Mouse (Mus musculus) MEL (cell line): ENCODE data around the gene Mrpl51. TPM values are rescaled to one million over a fixed set of nuclear protein-coding genes. Genes with fewer than 3 reads are reported as not detected.
"Not testable (repeated sequence)": the region's sequence is repeated elsewhere in the genome, so short reads cannot be mapped to it uniquely, and the experiment has no call there.

Experiments
- DNase-seq: peaks from one replicate; pipeline ENCODE4 v3.0.0; 2011; ENCODE audit warnings: low read depth, low spot score
- H3K27ac ChIP-seq: 2 replicates; pipeline ENCODE4 v1.5.1; 2012; ENCODE audit warnings: low read depth, mild to moderate bottlenecking, control low read depth, low read length, moderate library complexity; ENCODE audit not compliant: control insufficient read depth
- H3K27me3 ChIP-seq, 2 experiments: fragments of 150-350 bp in 1 of 2; sonication (generic) in 1 of 2; 2 replicates each; pipeline ENCODE4 v1.6.1; 2012; ENCODE audit warnings: low read length in 2 of 2, mild to moderate bottlenecking in 2 of 2, improper control_type of control experiment in 1 of 2, moderate library complexity in 1 of 2; ENCODE audit not compliant: insufficient read depth in 2 of 2, control insufficient read depth in 1 of 2
- H3K36me3 ChIP-seq, 2 experiments: 2 replicates each; pipeline ENCODE4 v1.6.1; 2012 to 2014; ENCODE audit warnings: low read length in 2 of 2, improper control_type of control experiment in 1 of 2, inconsistent platforms in 1 of 2, mild to moderate bottlenecking in 1 of 2; ENCODE audit not compliant: insufficient read depth in 2 of 2, control insufficient read depth in 1 of 2
- H3K4me1 ChIP-seq, 2 experiments: fragments of 150-350 bp in 1 of 2; sonication (generic) in 1 of 2; 2 replicates each; pipeline ENCODE4 v1.6.1; 2012; ENCODE audit warnings: low read length in 2 of 2, improper control_type of control experiment in 1 of 2, mild to moderate bottlenecking in 1 of 2; ENCODE audit not compliant: insufficient read depth in 2 of 2, control insufficient read depth in 1 of 2
- H3K4me3 ChIP-seq, 2 experiments: fragments of 150-350 bp in 1 of 2; sonication (generic) in 1 of 2; 2 replicates each; pipeline ENCODE4 v1.5.1; 2012; ENCODE audit warnings: low read depth in 2 of 2, low read length in 2 of 2, mild to moderate bottlenecking in 2 of 2, moderate library complexity in 2 of 2, control low read depth in 1 of 2, improper control_type of control experiment in 1 of 2; ENCODE audit not compliant: control insufficient read depth in 1 of 2, insufficient read depth in 1 of 2
- H3K79me2 ChIP-seq: 2 replicates; pipeline ENCODE4 v1.6.1; 2012; ENCODE audit warnings: mild to moderate bottlenecking, low read length, moderate library complexity; ENCODE audit not compliant: control insufficient read depth, poor library complexity, insufficient read depth
- H3K9ac ChIP-seq: 2 replicates; pipeline ENCODE4 v1.6.1; 2012; ENCODE audit warnings: low read depth, mild to moderate bottlenecking, control low read depth, low read length, moderate library complexity; ENCODE audit not compliant: control insufficient read depth, poor library complexity, severe bottlenecking
- H3K9me3 ChIP-seq: fragments of 150-350 bp; sonication (generic); replicated peaks from 2 replicates; pipeline ENCODE4 v1.6.1; 2012; ENCODE audit warnings: mild to moderate bottlenecking, low read length, improper control_type of control experiment, moderate library complexity; ENCODE audit not compliant: insufficient read depth
- CHD1 ChIP-seq: IDR thresholded peaks from 2 replicates; pipeline ENCODE4 v1.6.1; 2012; ENCODE audit warnings: low read depth, mild to moderate bottlenecking, inconsistent platforms, low read length, improper control_type of control experiment
- CTCF ChIP-seq, 3 experiments: IDR thresholded peaks in 2 of 3; conservative IDR thresholded peaks in 1 of 3; 2 replicates each; pipeline ENCODE4 v1.5.1; 2011 to 2012; ENCODE audit warnings: low read length in 3 of 3, low read depth in 2 of 3, mild to moderate bottlenecking in 2 of 3, improper control_type of control experiment in 1 of 3, inconsistent platforms in 1 of 3, mixed read lengths in 1 of 3, moderate library complexity in 1 of 3; ENCODE audit not compliant: control insufficient read depth in 1 of 3, insufficient read depth in 1 of 3, poor library complexity in 1 of 3, severe bottlenecking in 1 of 3
- E2F4 ChIP-seq: IDR thresholded peaks from 2 replicates; pipeline ENCODE4 v1.6.1; 2011; ENCODE audit warnings: low read depth, low read length, improper control_type of control experiment, borderline replicate concordance
- ETS1 ChIP-seq: IDR thresholded peaks from 2 replicates; pipeline ENCODE4 v1.6.1; 2012; ENCODE audit warnings: low read depth, mild to moderate bottlenecking, inconsistent platforms, low read length, improper control_type of control experiment, moderate library complexity
- GABPA ChIP-seq: IDR thresholded peaks from 2 replicates; pipeline ENCODE4 v1.6.1; 2012; ENCODE audit warnings: low read depth, mild to moderate bottlenecking, inconsistent platforms, low read length, improper control_type of control experiment, moderate library complexity
- GATA1 ChIP-seq: IDR thresholded peaks from 2 replicates; pipeline ENCODE4 v1.6.1; 2011; ENCODE audit warnings: low read depth, low read length, improper control_type of control experiment
- JUND ChIP-seq: IDR thresholded peaks from 2 replicates; pipeline ENCODE4 v1.6.1; 2011; ENCODE audit warnings: low read depth, mild to moderate bottlenecking, improper control_type of control experiment, low read length
- KAT2A ChIP-seq: conservative IDR thresholded peaks from 2 replicates; pipeline ENCODE4 v1.6.1; 2012; ENCODE audit warnings: low read depth, low read length, improper control_type of control experiment, inconsistent platforms
- MAFK ChIP-seq: IDR thresholded peaks from 2 replicates; pipeline ENCODE4 v1.6.1; 2011; ENCODE audit warnings: low read depth, mild to moderate bottlenecking, low read length, improper control_type of control experiment, borderline replicate concordance
- MXI1 ChIP-seq: IDR thresholded peaks from 2 replicates; pipeline ENCODE4 v1.6.1; 2011; ENCODE audit warnings: mild to moderate bottlenecking, low read depth, low read length, improper control_type of control experiment
- MYB ChIP-seq: IDR thresholded peaks from 2 replicates; pipeline ENCODE4 v1.6.1; 2011; ENCODE audit warnings: mild to moderate bottlenecking, low read depth, low read length, improper control_type of control experiment
- POLR2A ChIP-seq, 2 experiments: IDR thresholded peaks; 2 replicates each; pipeline ENCODE4 v1.6.1; 2011 to 2012; ENCODE audit warnings: low read length in 2 of 2, mild to moderate bottlenecking in 2 of 2, control low read depth in 1 of 2, improper control_type of control experiment in 1 of 2, low read depth in 1 of 2, moderate library complexity in 1 of 2; ENCODE audit not compliant: control insufficient read depth in 1 of 2, insufficient read depth in 1 of 2, poor library complexity in 1 of 2
- POLR2AphosphoS2 ChIP-seq: IDR thresholded peaks from 2 replicates; pipeline ENCODE4 v1.6.1; 2011; ENCODE audit warnings: low read length, improper control_type of control experiment
- RAD21 ChIP-seq: IDR thresholded peaks from 2 replicates; pipeline ENCODE4 v1.6.1; 2011; ENCODE audit warnings: mild to moderate bottlenecking, low read depth, low read length, improper control_type of control experiment
- RCOR1 ChIP-seq: IDR thresholded peaks from 2 replicates; pipeline ENCODE4 v1.6.1; 2012; ENCODE audit warnings: low read depth, mild to moderate bottlenecking, inconsistent platforms, low read length, improper control_type of control experiment
- SIN3A ChIP-seq: IDR thresholded peaks from 2 replicates; pipeline ENCODE4 v1.6.1; 2012; ENCODE audit warnings: low read length, improper control_type of control experiment, inconsistent platforms
- SMC3 ChIP-seq: IDR thresholded peaks from 2 replicates; pipeline ENCODE4 v1.6.1; 2011; ENCODE audit warnings: low read depth, low read length, improper control_type of control experiment
- TAL1 ChIP-seq: IDR thresholded peaks from 2 replicates; pipeline ENCODE4 v1.6.1; 2012; ENCODE audit warnings: mild to moderate bottlenecking, inconsistent platforms, low read length, moderate library complexity, mixed read lengths
- TCF12 ChIP-seq: IDR thresholded peaks from 2 replicates; pipeline ENCODE4 v1.6.1; 2014; ENCODE audit warnings: low read depth, mild to moderate bottlenecking, inconsistent platforms, low read length, improper control_type of control experiment, moderate library complexity
- UBTF ChIP-seq: IDR thresholded peaks from 2 replicates; pipeline ENCODE4 v1.6.1; 2012; ENCODE audit warnings: low read depth, mild to moderate bottlenecking, inconsistent platforms, low read length, improper control_type of control experiment, moderate library complexity, borderline replicate concordance; ENCODE audit not compliant: insufficient read depth
- USF2 ChIP-seq, 2 experiments: IDR thresholded peaks; 2 replicates each; pipeline ENCODE4 v1.6.1; 2011 to 2012; ENCODE audit warnings: improper control_type of control experiment in 2 of 2, low read length in 2 of 2, borderline replicate concordance in 1 of 2, inconsistent platforms in 1 of 2, low read depth in 1 of 2, mild to moderate bottlenecking in 1 of 2; ENCODE audit not compliant: insufficient read depth in 1 of 2
- ZC3H11A ChIP-seq: IDR thresholded peaks from 2 replicates; pipeline ENCODE4 v1.6.1; 2012; ENCODE audit warnings: low read depth, mild to moderate bottlenecking, inconsistent platforms, low read length, improper control_type of control experiment
- ZKSCAN1 ChIP-seq: IDR thresholded peaks from 2 replicates; pipeline ENCODE4 v1.6.1; 2012; ENCODE audit warnings: low read depth, mild to moderate bottlenecking, inconsistent platforms, low read length, improper control_type of control experiment, moderate library complexity
- polyA plus RNA-seq, 2 experiments: library from polyadenylated mRNA; stranded (reverse) in 1 of 2; unstranded in 1 of 2; fragments of >175 nt in 1 of 2; fragments of >200 nt in 1 of 2; gene quantifications; 2 replicates each; pipeline versions ENCODE4 v1.2.1 to v1.2.4; 2012; ENCODE audit warnings: low replicate concordance in 2 of 2, low read depth in 1 of 2; ENCODE audit not compliant: insufficient read length in 2 of 2, insufficient read depth in 1 of 2, missing spikeins in 1 of 2
- total RNA-seq: library from RNA; depleted of rRNA; stranded (reverse); fragments of 300-350 nt; gene quantifications from 2 replicates; pipeline ENCODE4 v1.2.3, GENCODE M21; 2012

Mrpl51 gene
- total and polyA plus RNA-seq, 3 experiments, result 251 to 286 TPM; not detected in 1

DNA sequence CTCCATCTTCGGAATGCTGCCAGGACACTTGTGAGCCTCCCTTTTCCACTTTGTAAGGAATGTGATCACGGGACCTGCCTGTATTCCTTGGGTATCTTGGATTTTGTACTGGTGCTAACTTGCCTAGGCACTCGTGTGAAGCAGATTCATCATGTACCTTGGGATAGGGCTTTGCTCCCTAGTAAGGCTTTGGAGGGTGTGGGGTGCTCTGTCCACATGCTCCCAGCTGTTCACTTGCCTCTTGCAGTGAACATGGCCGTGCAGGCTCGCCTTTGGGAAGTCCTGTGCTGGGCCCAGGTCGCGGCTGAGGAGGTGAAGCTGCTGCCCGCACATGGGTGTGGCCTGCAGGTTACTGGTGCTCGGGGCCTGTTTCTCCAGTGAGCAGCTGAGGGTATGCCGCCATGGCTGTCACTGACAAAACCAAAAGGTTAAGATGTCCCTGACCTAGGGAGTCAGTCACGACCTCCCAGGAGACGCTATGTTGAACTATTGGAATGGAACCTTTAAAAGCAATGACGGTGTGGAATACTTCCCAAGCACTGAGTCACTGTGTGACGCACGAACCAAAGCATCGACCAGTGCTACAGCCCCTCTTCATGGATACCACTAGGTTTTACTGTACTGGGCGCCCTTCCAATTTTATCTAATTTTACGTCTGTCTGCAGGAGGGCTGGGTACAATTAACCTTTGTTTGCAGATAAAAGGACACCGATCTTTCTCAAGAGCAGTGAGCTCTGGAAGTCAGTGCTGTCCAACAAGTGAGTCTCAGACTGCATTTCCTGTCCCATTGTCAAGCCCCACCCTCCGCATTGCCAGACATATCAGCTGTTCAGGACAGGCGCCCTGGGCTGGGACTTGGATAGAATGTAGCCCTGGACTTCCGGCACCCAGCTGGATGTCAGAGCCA lies 30.5 kb upstream of the Mrpl51 start (continued):
- no peak for TF ChIP-seq UBTF
- no peak for TF ChIP-seq GABPA
- no peak; a peak in 1 of 6 replicates for TF ChIP-seq CTCF (IDR thresholded peaks at IDR 0.05 in 2 of 3, conservative IDR thresholded peaks at IDR 0.05 in 1 of 3; ENCODE audit: control insufficient read depth in 1 of 3, insufficient read depth in 1 of 3, low read depth in 2 of 3, low read length in 3 of 3, poor library complexity in 1 of 3, severe bottlenecking in 1 of 3)
- peak; percentile 42; the same call in 1 of the 2 replicates for TF ChIP-seq GATA1
- 0 out of 2 replicates have a peak, but pooled peaks have one; percentile 32 for TF ChIP-seq MYB
- no peak for TF ChIP-seq CHD1
- peak; percentile 91 for TF ChIP-seq ETS1
- no peak for TF ChIP-seq TCF12
- TF ChIP-seq MXI1, result 0 out of 2 replicates have a peak, but pooled peaks have one; percentile 31
- peak; percentile 43 for TF ChIP-seq TAL1
- no peak for TF ChIP-seq KAT2A
- TF ChIP-seq SIN3A, result peak; percentile 90
- TF ChIP-seq USF2 (IDR thresholded peaks at IDR 0.05; ENCODE audit: borderline replicate concordance in 1 of 2, insufficient read depth in 1 of 2, low read depth in 1 of 2, low read length in 2 of 2), result no peak
- TF ChIP-seq E2F4, result no peak
- TF ChIP-seq MAFK, result no peak
- TF ChIP-seq ZC3H11A, result no peak
- TF ChIP-seq POLR2A (IDR thresholded peaks at IDR 0.05; ENCODE audit: control insufficient read depth in 1 of 2, insufficient read depth in 1 of 2, low read depth in 1 of 2, low read length in 2 of 2, poor library complexity in 1 of 2), result peak in 1 of 2 experiments; percentile 81; a peak in 1 of 4 replicates
- TF ChIP-seq POLR2AphosphoS2, result peak; percentile 97
- TF ChIP-seq JUND, result 0 out of 2 replicates have a peak, but pooled peaks have one; percentile 52
- 0 out of 2 replicates have a peak, but pooled peaks have one; percentile 40 for TF ChIP-seq ZKSCAN1
- TF ChIP-seq RCOR1, result peak; percentile 63; the same call in 1 of the 2 replicates

- H3K79me2 ChIP-seq, result peaks cover 32% of the 10 kb centered on the region
- DNase-seq, result peak; percentile 87
- H3K27ac ChIP-seq, H3K9me3 ChIP-seq, H3K27me3 ChIP-seq, H3K9ac ChIP-seq, H3K4me3 ChIP-seq: not testable (repeated sequence)
- TF ChIP-seq RAD21, result peak; percentile 25
- TF ChIP-seq CTCF (IDR thresholded peaks at IDR 0.05 in 2 of 3, conservative IDR thresholded peaks at IDR 0.05 in 1 of 3; ENCODE audit: control insufficient read depth in 1 of 3, insufficient read depth in 1 of 3, low read depth in 2 of 3, low read length in 3 of 3, poor library complexity in 1 of 3, severe bottlenecking in 1 of 3), result peak; percentile 47 to 54 (median 53)
- 0 out of 4 replicates have a peak, but pooled peaks of 1 of the 2 experiments have one; percentile 16 for TF ChIP-seq POLR2A (IDR thresholded peaks at IDR 0.05; ENCODE audit: control insufficient read depth in 1 of 2, insufficient read depth in 1 of 2, low read depth in 1 of 2, low read length in 2 of 2, poor library complexity in 1 of 2)
- TF ChIP-seq ETS1, result 0 out of 2 replicates have a peak, but pooled peaks have one; percentile 8
- TF ChIP-seq SMC3, result peak; percentile 39
- H3K36me3 ChIP-seq, result peaks cover 0 to 29% of the 10 kb centered on the region in 2 experiments; a peak in 3 of 4 replicates
- peaks cover 0 to 41% of the 10 kb centered on the region in 2 experiments; a peak in 3 of 4 replicates for H3K4me1 ChIP-seq
Measured at GRCm38 (mm10) chr6:125161971-125162370, 29.6 kb upstream of the Mrpl51 start.
